Mouse (Mus musculus): Measurements from ENCODE around the gene Traf7. TPM values are rescaled to one million over a fixed set of nuclear protein-coding genes. Genes with fewer than 3 reads are reported as not detected.
A peak's percentile ranks its signal among the peaks of the same experiment; 100 is the strongest.

Traf7 gene
- polyA plus RNA-seq, 1 experiment from 2014 or later: 52.2 TPM

GRCm38 (mm10) chr17:24528560-24528918 lies 801 bp upstream of the Traf7 start:
- Histone ChIP-seq H3K27me3 (replicated peaks) (no peaks in the 10 kb centered on the region), H3K4me2 (peak overlapping the region; percentile 82), H3K27ac (peak overlapping the region; percentile 88), H3K4me3 (peak overlapping the region; percentile 93), H3K9me3 (replicated peaks) (no peaks in the 10 kb centered on the region), H3K4me1 (peaks cover 78% of the 10 kb centered on the region), H3K36me3 (peaks cover 37% of the 10 kb centered on the region), H3K9ac (peak overlapping the region; percentile 81)
- under 1% methylated on average over 8 of the region's 8 CpGs for WGBS (ENCODE audit: insufficient replicate concordance)
- no peak for ATAC-seq

GRCm38 (mm10) chr17:24527315-24527714 lies 423 bp downstream of the Traf7 start:
- Histone ChIP-seq H3K9ac (peak overlapping the region; percentile 90), H3K9me3 (replicated peaks) (no peaks in the 10 kb centered on the region), H3K4me2 (peak overlapping the region; percentile 73), H3K36me3 (peaks cover 43% of the 10 kb centered on the region), H3K4me1 (peaks cover 66% of the 10 kb centered on the region), H3K4me3 (peak overlapping the region; percentile 93), H3K27ac (peak overlapping the region; percentile 72), H3K27me3 (replicated peaks) (no peaks in the 10 kb centered on the region)
- WGBS (ENCODE audit: insufficient replicate concordance): 0% methylated on average over 19 of the region's 19 CpGs
- ATAC-seq: no peak

- H3K9me3 ChIP-seq (replicated peaks): no peaks in the 10 kb centered on the region
- H3K9ac ChIP-seq: no peak overlapping the region
- H3K4me2 ChIP-seq: no peak overlapping the region
- no peak overlapping the region for H3K27ac ChIP-seq
- peaks cover 46% of the 10 kb centered on the region for H3K4me1 ChIP-seq
- H3K4me3 ChIP-seq: no peak overlapping the region
- H3K36me3 ChIP-seq: peaks cover 51% of the 10 kb centered on the region
- ATAC-seq: no peak
- no peaks in the 10 kb centered on the region for H3K27me3 ChIP-seq (replicated peaks)
- 78% methylated on average over 2 of the region's 2 CpGs for WGBS (ENCODE audit: insufficient replicate concordance)
These were observed 3.0 kb downstream of the Traf7 start for GRCm38 (mm10) chr17:24524734-24525133.

- WGBS (ENCODE audit: insufficient replicate concordance): 70% methylated on average over 4 of the region's 4 CpGs
- ATAC-seq: no peak
These were observed 7.3 kb downstream of the Traf7 start for GRCm38 (mm10) chr17:24520450-24520849.

DNA sequence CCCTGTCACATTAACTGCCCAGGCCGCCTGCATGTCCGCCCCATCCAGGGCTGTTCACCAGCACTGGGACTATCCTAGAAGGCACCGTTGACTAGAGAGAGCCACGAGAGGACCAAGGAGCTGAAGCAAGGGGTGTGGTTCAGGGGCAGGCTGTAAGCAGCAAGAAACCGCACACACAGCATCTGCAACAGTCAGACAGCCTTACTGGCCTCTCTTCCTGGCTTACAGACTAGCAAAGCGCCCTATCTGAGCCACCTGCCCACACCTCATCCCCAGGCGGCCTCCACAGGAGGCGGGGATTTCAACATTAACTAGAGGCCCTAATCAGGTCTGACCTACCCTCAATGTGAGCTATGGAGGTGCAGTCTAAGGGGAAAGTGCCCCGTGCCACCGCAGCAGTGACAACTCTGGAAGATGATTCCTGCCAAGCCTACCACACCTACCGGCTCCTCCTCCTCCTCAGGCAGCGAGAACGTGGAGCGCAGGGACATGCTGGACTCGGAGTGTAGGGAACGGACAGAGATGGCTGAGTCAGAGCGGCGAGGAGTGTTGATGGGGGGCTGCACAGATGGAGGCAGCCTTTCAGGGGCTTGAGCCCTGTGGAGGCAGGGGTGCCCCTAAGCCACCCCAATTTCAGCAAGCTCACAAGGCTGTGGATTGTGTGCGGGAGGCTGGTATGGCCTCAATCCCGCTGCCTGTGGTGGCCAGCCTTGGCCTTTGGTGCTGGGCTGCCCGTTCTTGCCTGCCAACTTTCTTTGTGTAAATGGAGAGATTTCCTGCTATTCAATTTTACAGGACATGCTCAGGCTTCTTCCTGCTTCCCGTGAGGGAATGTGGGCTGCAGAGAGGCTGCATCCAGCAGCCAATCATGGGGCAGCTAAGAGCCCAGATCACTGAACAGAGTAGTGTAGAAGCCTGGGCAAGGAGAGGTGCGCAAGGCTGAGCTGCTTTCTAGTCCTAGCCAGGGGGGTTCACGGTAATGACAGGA lies 13.2 kb downstream of the Traf7 start:
- no peak overlapping the region for H3K4me3 ChIP-seq
- H3K4me1 ChIP-seq: peaks cover 9% of the 10 kb centered on the region; the same call in 1 of the 2 replicates
- H3K9me3 ChIP-seq (replicated peaks): no peaks in the 10 kb centered on the region
- peaks cover 99% of the 10 kb centered on the region for H3K36me3 ChIP-seq
- H3K27me3 ChIP-seq (replicated peaks): no peaks in the 10 kb centered on the region
- H3K9ac ChIP-seq: no peak overlapping the region
- peak overlapping the region; percentile 30 for H3K27ac ChIP-seq
- 0 out of 2 replicates have a peak overlapping the region, but pooled peaks have one; percentile 1 for H3K4me2 ChIP-seq
- WGBS (ENCODE audit: insufficient replicate concordance): 79% methylated on average over 24 of the region's 24 CpGs
- ATAC-seq: 0 out of 2 replicates have a peak, but pooled peaks have one; percentile 34

More at GRCm38 (mm10) chr17:24520450-24520849, 7.3 kb downstream of the Traf7 start:
- Histone ChIP-seq H3K4me2 (no peak overlapping the region), H3K36me3 (peaks cover 85% of the 10 kb centered on the region), H3K9ac (no peak overlapping the region; the same call in 1 of the 2 replicates), H3K27ac (0 out of 2 replicates have a peak overlapping the region, but pooled peaks have one; percentile 4), H3K4me1 (peaks cover 21% of the 10 kb centered on the region), H3K9me3 (replicated peaks) (no peaks in the 10 kb centered on the region), H3K27me3 (replicated peaks) (no peaks in the 10 kb centered on the region), H3K4me3 (no peak overlapping the region)

GRCm38 (mm10) chr17:24513609-24514008 lies 14.1 kb downstream of the Traf7 start:
- Histone ChIP-seq H3K4me2 (no peak overlapping the region), H3K36me3 (peaks cover 99% of the 10 kb centered on the region), H3K9me3 (replicated peaks) (no peaks in the 10 kb centered on the region), H3K9ac (no peak overlapping the region), H3K27me3 (replicated peaks) (no peaks in the 10 kb centered on the region), H3K4me1 (peaks cover 8% of the 10 kb centered on the region; the same call in 1 of the 2 replicates), H3K27ac (no peak overlapping the region), H3K4me3 (no peak overlapping the region)
- 0 out of 2 replicates have a peak, but pooled peaks have one; percentile 17 for ATAC-seq
- 57% methylated on average over 5 of the region's 5 CpGs for WGBS (ENCODE audit: insufficient replicate concordance)

DNA sequence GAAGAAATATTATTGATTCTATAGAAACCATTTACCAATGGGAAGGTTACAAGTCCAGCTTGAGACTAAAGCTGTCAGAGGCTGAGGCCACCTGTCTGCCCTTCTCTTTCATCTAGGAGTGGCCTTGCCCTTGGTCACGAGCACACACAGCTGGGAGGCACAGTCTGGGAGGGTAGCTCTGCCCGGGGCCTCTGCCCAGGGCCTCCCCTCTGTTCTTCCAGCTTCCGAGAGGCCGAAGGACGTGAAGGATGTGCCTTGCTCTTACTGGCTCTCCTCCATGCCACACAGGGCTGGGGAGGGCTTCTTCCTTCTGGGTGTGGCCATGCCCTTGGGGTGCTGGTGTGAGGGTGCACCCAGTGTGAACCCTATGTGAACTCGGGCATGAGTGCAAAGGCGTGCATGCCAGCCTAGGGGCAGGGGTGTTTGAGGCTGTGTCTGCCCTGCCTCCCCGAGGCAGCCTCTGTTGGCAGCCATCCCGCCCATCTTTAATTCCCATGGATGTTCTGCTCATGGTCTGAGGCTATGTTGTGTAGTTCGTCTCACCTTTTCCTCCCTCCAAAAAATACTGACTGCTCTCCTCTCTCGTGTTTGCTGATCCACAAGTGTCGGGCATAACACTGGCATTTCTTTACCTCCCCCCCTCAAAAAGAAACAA lies 19.8 kb downstream of the Traf7 start:
- Histone ChIP-seq H3K9me3 (replicated peaks) (no peaks in the 10 kb centered on the region), H3K4me1 (peaks cover 15% of the 10 kb centered on the region), H3K27me3 (replicated peaks) (peaks cover 18% of the 10 kb centered on the region; the same call in 1 of the 2 replicates), H3K27ac (no peak overlapping the region), H3K4me2 (no peak overlapping the region), H3K36me3 (peaks cover 57% of the 10 kb centered on the region), H3K4me3 (no peak overlapping the region), H3K9ac (no peak overlapping the region)
- ATAC-seq: no peak
- WGBS (ENCODE audit: insufficient replicate concordance): 77% methylated on average over 12 of the region's 12 CpGs

DNA sequence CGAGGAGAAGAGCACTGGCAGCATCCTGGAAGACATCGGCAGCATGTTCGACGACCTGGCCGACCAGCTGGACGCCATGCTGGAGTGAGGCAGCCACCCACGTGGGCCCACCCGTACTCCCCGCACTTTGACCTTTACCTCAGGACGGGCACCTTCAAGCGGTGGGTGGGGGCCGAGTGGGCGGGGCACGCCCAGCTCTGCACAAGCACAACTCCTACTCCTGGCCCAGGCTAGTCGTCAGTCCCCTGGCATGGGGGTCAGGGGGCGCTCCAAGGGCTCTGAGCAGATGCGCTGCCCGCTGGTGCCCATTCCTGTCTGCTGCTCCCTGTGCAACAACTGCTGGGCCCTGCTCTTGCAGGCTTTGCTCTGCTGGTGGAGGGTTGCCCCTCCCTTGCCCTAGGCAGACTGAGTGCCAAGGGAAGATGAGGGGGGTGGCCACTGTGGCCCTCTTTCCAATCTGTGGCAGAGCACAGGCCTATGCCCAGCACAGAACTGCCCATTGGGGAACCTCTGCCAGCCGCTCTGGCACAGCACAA lies 20.5 kb downstream of the Traf7 start:
- WGBS (ENCODE audit: insufficient replicate concordance): 55% methylated on average over 19 of the region's 19 CpGs
- Histone ChIP-seq H3K4me2 (peak overlapping the region; percentile 45), H3K36me3 (peaks cover 51% of the 10 kb centered on the region), H3K27me3 (replicated peaks) (peaks cover 18% of the 10 kb centered on the region; the same call in 1 of the 2 replicates), H3K4me3 (no peak overlapping the region), H3K27ac (no peak overlapping the region), H3K9ac (no peak overlapping the region), H3K4me1 (peaks cover 15% of the 10 kb centered on the region), H3K9me3 (replicated peaks) (no peaks in the 10 kb centered on the region)
- peak; percentile 17; the same call in 1 of the 2 replicates for ATAC-seq

DNA sequence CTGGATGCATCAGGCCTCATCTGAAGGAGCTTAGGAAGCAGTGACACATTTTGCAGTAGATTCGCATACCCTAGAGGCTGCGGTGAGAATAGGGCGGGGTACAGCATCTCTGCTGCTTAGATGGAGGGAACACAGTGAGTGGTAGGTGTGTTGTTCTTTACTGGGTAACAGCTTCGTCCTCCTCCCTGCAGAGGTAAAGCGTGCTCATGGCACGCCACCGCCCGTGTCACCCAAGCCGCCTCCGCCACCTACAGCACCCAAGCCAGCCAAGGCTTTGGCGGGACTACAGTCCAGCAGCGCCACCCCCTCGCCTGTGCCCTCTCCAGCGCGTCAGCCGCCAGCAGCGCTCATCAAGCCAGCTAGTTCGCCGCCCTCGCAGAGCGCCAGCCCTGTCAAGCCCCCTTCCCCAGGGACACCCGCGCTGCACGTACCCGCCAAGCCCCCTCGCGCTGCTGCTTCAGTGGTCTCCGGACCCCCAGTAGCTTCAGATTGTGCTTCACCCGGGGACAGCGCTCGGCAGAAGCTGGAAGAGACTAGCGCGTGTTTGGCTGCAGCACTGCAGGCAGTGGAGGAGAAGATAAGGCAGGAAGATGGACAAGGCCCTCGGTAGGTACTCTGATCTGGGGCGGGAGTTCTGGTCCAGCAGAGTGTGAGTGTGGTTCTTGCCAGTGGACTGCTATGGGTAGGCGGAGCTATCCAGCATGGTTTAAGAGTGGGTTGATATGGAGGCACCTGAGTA lies 21.2 kb downstream of the Traf7 start:
- Histone ChIP-seq H3K27ac (no peak overlapping the region), H3K36me3 (peaks cover 44% of the 10 kb centered on the region), H3K9me3 (replicated peaks) (no peaks in the 10 kb centered on the region), H3K4me1 (peaks cover 15% of the 10 kb centered on the region), H3K4me2 (peak overlapping the region; percentile 45), H3K4me3 (peak overlapping the region; percentile 6; the same call in 1 of the 2 replicates), H3K9ac (no peak overlapping the region), H3K27me3 (replicated peaks) (peaks cover 18% of the 10 kb centered on the region; the same call in 1 of the 2 replicates)
- WGBS (ENCODE audit: insufficient replicate concordance): 42% methylated on average over 36 of the region's 36 CpGs
- ATAC-seq: peak; percentile 20; the same call in 1 of the 2 replicates

- H3K27ac ChIP-seq: no peak overlapping the region
- peaks cover 20% of the 10 kb centered on the region; the same call in 1 of the 2 replicates for H3K27me3 ChIP-seq (replicated peaks)
- 84% methylated on average over 30 of the region's 30 CpGs for WGBS (ENCODE audit: insufficient replicate concordance)
- peaks cover 15% of the 10 kb centered on the region for H3K4me1 ChIP-seq
- no peak overlapping the region for H3K9ac ChIP-seq
- no peak overlapping the region for H3K4me3 ChIP-seq
- no peak for ATAC-seq
- H3K36me3 ChIP-seq: peaks cover 33% of the 10 kb centered on the region
- no peak overlapping the region for H3K4me2 ChIP-seq
- H3K9me3 ChIP-seq (replicated peaks): no peaks in the 10 kb centered on the region
These were observed 22.3 kb downstream of the Traf7 start for GRCm38 (mm10) chr17:24505286-24505955.

Measured in liver, embryonic 12.5 days (tissue).